Mouse (Mus musculus) midbrain, embryonic 12.5 days (tissue): ENCODE measurements around the gene Traip. TPM values are rescaled to one million over a fixed set of nuclear protein-coding genes. Genes with fewer than 3 reads are reported as not detected.
"Not testable (repeated sequence)": the region's sequence is repeated elsewhere in the genome, so short reads cannot be mapped to it uniquely, and the experiment has no call there.

Experiments used
- ATAC-seq: fragments of 200-750 bp; cut with Nextera tagmentation; 2 replicates; pipeline ENCODE4 v1.8.0; 2017; ENCODE audit warnings: low read depth, moderate TSS enrichment, moderate library complexity; ENCODE audit not compliant: low FRiP score
- H3K27ac ChIP-seq: fragments of 300-500 bp; sonication (generic); replicated peaks from 2 replicates; pipeline ENCODE4 v1.5.1; 2016; ENCODE audit warnings: mild to moderate bottlenecking
- H3K27me3 ChIP-seq: fragments of 300-500 bp; sonication (generic); 2 replicates; pipeline ENCODE4 v1.6.1; 2016; ENCODE audit warnings: mild to moderate bottlenecking
- H3K36me3 ChIP-seq: fragments of 300-500 bp; sonication (generic); 2 replicates; pipeline ENCODE4 v1.6.1; 2016
- H3K4me1 ChIP-seq: fragments of 300-500 bp; sonication (generic); 2 replicates; pipeline ENCODE4 v1.6.1; 2016
- H3K4me2 ChIP-seq: fragments of 300-500 bp; sonication (generic); replicated peaks from 2 replicates; pipeline ENCODE4 v1.6.1; 2016; ENCODE audit warnings: mild to moderate bottlenecking, moderate library complexity
- H3K4me3 ChIP-seq: fragments of 300-500 bp; sonication (generic); 2 replicates; pipeline ENCODE4 v1.5.1; 2016; ENCODE audit warnings: mild to moderate bottlenecking
- H3K9ac ChIP-seq: fragments of 300-500 bp; sonication (generic); replicated peaks from 2 replicates; pipeline ENCODE4 v1.6.1; 2016; ENCODE audit warnings: mild to moderate bottlenecking, moderate library complexity
- H3K9me3 ChIP-seq: fragments of 300-500 bp; sonication (generic); 2 replicates; pipeline ENCODE4 v1.6.1; 2016; ENCODE audit warnings: mild to moderate bottlenecking
- WGBS: fragments of 180-500 bp; shearing (Covaris S2); methylation state at CpG from one replicate; pipeline ENCODE4 v1.1.7; 2016; 5-methylcytosine and 5-hydroxymethylcytosine counted together
- polyA plus RNA-seq: library from polyadenylated mRNA; unstranded; fragments of >200 nt; fragmentation: Nextera tagmentation; extraction: Ambion mirVana; gene quantifications from 2 replicates; pipeline ENCODE4 v1.2.1, GENCODE M21; 2016

Traip gene
- polyA plus RNA-seq, 1 experiment from 2014 or later, result 23.3 TPM

DNA sequence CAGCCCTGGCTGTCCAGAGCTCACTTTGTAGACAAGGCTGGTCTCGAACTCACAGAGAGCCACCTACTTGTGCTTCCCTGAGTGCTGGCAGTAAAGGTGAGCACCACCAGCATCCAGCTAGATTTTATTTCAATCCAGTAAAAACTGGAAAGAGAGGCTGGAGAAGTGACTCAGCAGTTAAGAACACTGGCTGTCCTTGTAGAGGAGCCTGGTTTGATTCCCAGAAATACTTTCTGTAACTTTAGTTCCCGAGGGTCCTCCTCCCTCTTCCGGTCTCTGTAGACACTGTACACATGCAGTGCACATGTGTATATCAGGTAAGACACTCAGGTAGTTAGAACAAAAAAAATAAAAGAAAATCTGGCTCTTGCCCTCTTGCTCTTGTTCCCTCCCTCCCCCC is 38.0 kb downstream of the Traip start:
- 86% methylated on average over 3 of the region's 3 CpGs for WGBS
- no peak for ATAC-seq

DNA sequence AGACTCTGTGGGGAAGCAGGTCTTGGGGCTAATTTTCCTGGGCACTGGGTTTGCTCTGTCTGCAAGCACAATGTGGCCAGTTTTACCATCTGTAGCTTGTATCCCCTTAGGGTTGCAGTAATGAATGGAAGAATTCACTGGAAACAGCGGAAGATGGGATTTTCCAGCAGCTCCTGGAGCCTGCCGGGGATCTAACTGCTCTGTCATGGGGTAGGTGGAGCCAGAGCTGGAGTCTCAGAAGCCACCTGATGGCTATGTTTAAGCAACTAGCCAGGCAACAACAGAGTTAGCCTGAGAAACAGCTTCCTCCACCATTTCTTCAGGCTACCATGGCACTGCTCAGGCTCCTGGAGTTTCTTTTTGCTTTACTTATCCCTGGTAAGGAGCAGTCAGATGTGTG is 42.3 kb downstream of the Traip start, which contains the start of gene Cdhr4:
Gene Cdhr4 (plus strand): TSS at position 301 of the 400 bp plus-strand sequence.
- Histone ChIP-seq H3K4me3 (no peak within 1 kb of the TSS), H3K4me2 (no peak within 1 kb of the TSS), H3K36me3 (no peaks in the 10 kb centered on the region), H3K9ac (no peak within 1 kb of the TSS), H3K9me3 (no peaks in the 10 kb centered on the region), H3K27ac (no peak within 1 kb of the TSS), H3K27me3 (no peaks in the 10 kb centered on the region; the same call in 1 of the 2 replicates), H3K4me1 (no peaks in the 10 kb centered on the region)
- ATAC-seq, result no peak
- 66% methylated on average over 2 of the region's 2 CpGs for WGBS

More for the DNA sequence above, 38.0 kb downstream of the Traip start:
- peaks cover 30% of the 10 kb centered on the region for H3K27me3 ChIP-seq
- no peak overlapping the region for H3K9ac ChIP-seq
- no peak overlapping the region for H3K4me3 ChIP-seq
- no peak overlapping the region for H3K4me2 ChIP-seq
- H3K27ac ChIP-seq, result no peak overlapping the region
- H3K36me3 ChIP-seq, result no peaks in the 10 kb centered on the region
- no peaks in the 10 kb centered on the region for H3K9me3 ChIP-seq
- peaks cover 24% of the 10 kb centered on the region for H3K4me1 ChIP-seq

DNA sequence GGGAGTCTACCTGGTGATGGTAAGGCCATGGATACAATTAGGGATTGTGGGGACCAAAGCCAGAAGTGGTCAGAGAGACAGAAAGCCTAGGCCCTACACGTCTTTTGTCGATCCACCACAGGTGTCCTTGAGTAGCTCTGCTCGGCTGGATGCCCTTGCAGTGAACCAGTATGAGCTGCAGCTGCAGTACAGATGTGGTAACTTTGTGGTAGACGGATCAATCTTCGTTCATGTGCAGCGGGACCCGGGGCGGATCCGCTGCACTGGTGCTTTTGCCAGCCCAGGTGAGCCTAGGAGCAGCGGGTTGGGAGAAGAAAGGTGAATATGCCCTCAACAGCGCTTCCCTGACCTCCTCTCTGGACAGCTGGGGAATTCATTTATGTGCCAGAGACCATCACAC is 43.1 kb downstream of the Traip start:
- no peak overlapping the region for H3K4me2 ChIP-seq
- ATAC-seq, result no peak
- no peak overlapping the region for H3K4me3 ChIP-seq

DNA sequence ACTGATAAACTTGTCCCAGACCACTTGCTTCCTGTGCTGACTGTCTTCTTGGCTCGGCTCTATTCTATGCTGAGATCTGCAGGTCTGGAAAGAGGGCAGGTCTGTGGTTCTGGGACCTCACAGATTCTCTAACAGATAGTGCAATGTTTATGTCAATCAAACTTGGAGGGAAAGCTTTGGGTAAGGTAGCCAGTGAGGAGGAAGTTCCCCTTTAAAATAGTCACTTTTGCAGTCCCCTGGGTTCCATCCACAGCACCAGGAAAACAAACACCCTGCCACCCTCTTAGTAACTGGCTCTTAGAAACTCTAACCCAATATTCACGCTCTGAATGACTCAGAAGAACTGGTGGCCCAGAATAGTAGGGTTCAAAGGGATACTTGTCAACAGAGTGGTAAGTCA is 44.5 kb downstream of the Traip start:
- Histone ChIP-seq H3K27me3 (no peaks in the 10 kb centered on the region; the same call in 1 of the 2 replicates), H3K9me3 (no peaks in the 10 kb centered on the region), H3K36me3 (no peaks in the 10 kb centered on the region), H3K9ac (no peak overlapping the region), H3K27ac (no peak overlapping the region), H3K4me2 (no peak overlapping the region), H3K4me3 (no peak overlapping the region), H3K4me1 (no peaks in the 10 kb centered on the region)
- ATAC-seq, result no peak
- WGBS, result 81% methylated on average over 2 of the region's 2 CpGs

More for the DNA sequence above, 43.1 kb downstream of the Traip start:
- no peaks in the 10 kb centered on the region for H3K4me1 ChIP-seq
- H3K9ac ChIP-seq, result no peak overlapping the region
- H3K27ac ChIP-seq, result no peak overlapping the region
- H3K9me3 ChIP-seq, result no peaks in the 10 kb centered on the region
- WGBS, result 80% methylated on average over 11 of the region's 11 CpGs
- H3K27me3 ChIP-seq, result no peaks in the 10 kb centered on the region; the same call in 1 of the 2 replicates
- no peaks in the 10 kb centered on the region for H3K36me3 ChIP-seq

DNA sequence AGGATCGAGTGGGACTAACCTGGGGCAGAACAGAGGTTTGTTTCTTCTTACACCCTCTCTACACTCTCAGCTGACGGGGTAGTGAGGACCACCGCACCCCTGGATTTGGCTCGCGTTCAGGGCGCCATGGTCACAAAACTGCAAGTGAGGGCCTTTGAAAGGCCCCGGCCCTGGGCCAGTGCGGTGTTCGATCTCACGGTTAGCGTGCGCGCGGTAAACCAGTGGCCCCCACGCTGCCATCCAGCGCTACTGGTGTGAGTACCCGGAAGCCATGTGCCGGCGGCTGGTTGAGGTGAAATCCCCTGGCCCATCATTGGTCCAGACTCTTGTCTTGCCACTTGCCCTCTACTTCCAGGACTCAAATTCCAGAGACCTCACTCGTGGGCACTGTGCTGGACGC is 45.6 kb downstream of the Traip start:
- WGBS, result 95% methylated on average over 21 of the region's 21 CpGs
- Histone ChIP-seq H3K36me3 (no peaks in the 10 kb centered on the region), H3K9ac (no peak overlapping the region), H3K4me2 (no peak overlapping the region), H3K27me3 (no peaks in the 10 kb centered on the region; the same call in 1 of the 2 replicates), H3K4me3 (no peak overlapping the region), H3K4me1 (no peaks in the 10 kb centered on the region), H3K9me3 (no peaks in the 10 kb centered on the region), H3K27ac (no peak overlapping the region)
- no peak for ATAC-seq

DNA sequence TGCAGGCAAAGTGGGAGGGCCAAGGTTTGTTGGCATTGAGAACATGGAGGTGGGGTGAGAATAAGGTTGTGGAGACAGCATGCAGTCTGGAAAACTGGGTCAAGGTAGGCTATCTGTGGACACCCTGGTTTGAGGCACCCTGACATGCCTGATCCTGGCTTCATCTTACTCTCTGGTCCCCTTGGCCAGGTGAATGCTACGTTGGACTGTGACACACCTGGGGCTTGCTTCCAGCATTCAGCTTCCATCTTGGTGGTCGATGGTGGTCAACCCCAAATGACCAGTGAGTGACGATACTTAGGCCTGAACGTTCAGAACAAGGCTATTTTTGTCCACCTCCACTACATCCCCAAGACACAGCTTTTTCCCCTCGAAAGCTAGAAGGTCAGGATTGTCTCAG is 46.1 kb downstream of the Traip start, which contains the start of gene Gm20662:
Gene Gm20662 (plus strand): TSS at position 301 of the 400 bp plus-strand sequence.
- no peaks in the 10 kb centered on the region for H3K36me3 ChIP-seq
- H3K27me3 ChIP-seq, result no peaks in the 10 kb centered on the region; the same call in 1 of the 2 replicates
- H3K27ac ChIP-seq, result no peak within 1 kb of the TSS
- H3K9me3 ChIP-seq, result no peaks in the 10 kb centered on the region
- H3K4me1 ChIP-seq, result no peaks in the 10 kb centered on the region
- no peak for ATAC-seq
- H3K9ac ChIP-seq, result no peak within 1 kb of the TSS
- H3K4me3 ChIP-seq, result no peak within 1 kb of the TSS
- H3K4me2 ChIP-seq, result no peak within 1 kb of the TSS
- WGBS, result 87% methylated on average over 5 of the region's 5 CpGs

DNA sequence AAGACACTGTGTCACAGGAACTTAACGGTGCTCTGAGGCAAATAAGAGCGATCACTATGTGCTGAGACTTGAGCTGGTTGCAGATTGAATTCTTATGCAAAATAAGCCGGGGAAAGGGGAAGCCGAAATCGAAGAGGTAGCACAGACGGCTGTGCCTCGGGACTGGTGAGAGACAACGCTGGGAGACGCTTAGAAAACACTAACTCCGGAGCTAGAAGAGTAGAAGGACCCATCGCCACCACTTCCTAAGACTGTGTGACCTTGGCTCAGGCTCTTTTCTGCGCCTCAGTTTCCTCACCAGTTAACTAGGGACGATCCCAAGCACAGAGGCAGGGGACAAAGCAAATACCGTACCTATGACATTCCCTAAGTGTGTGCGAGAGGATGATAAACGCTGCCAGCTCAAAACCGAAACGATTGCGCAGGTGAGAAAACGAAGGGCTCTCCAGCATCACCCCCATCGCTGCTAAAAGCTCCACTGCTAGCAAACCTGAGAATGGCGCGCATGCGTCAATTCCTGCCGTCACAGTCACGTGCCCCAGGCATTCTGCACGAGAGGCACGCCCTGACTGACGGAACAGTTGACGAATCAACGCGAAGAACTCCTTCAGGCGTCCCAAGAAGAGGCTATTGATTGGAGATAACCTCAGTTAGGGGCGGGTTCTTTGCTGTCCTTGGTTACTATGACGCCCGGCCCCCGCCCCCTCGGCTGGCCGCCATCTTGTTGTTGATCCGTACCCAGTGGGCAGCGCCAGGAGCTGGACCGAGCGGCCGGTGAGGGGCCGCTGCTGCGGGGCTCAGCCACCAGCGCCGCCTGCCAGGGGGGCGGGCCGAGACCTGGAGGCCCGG is 52.2 kb downstream of the Traip start, which contains the start of gene Ip6k1:
Gene Ip6k1 (plus strand): TSS at position 580 of the 849 bp plus-strand sequence.
- H3K27me3 ChIP-seq, result no peaks in the 10 kb centered on the region; the same call in 1 of the 2 replicates
- H3K27ac ChIP-seq, result peak within 1 kb of the TSS; percentile 92
- H3K36me3 ChIP-seq, result no peaks in the 10 kb centered on the region
- under 1% methylated on average over 51 of the region's 51 CpGs for WGBS
- peak within 1 kb of the TSS; percentile 86 for H3K4me2 ChIP-seq
- peak within 1 kb of the TSS; percentile 96 for H3K4me3 ChIP-seq
- H3K4me1 ChIP-seq, result peaks cover 28% of the 10 kb centered on the region
- H3K9ac ChIP-seq, result peak within 1 kb of the TSS; percentile 94
- H3K9me3 ChIP-seq, result no peaks in the 10 kb centered on the region
- peak; percentile 99 for ATAC-seq

DNA sequence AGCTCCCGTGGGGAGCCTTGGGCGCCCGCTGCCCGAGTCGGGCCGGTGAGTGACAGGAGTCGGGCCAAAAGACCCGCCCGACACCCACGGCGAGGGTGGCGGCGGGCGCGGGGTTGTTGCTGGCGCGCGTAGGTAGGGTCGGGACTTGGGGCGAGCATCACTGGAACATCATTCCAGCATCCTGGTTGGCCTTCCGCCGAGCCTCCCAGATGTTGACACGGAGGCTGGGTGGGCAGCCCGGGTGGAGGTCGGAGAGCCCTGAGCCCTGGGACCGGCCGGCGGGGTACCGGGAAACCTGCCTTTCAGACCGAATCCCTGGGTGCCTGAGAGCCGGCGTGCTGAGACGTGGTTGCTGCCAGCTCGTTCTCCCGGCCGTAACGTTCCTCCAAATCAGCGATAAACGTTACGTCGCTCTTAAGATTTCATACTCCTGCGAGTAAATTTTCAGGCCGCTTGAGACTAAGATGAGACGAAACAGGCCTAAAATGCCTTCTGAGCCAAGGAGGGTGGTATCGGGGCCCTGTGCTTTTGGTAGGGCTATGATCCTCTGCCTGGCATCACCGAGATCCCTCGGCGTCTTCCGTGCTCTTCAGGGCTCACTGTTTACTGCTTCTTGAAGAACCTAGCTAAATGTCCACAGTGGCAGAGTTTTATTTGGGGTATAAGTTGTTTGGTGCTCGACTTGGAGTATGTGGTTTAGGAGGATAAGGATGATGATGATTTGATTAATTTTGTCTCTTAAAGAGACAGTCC is 53.0 kb downstream of the Traip start:
- Histone ChIP-seq H3K36me3 (no peaks in the 10 kb centered on the region), H3K4me1 (peaks cover 28% of the 10 kb centered on the region), H3K4me2 (peak overlapping the region; percentile 86), H3K27me3 (no peaks in the 10 kb centered on the region; the same call in 1 of the 2 replicates), H3K4me3 (peak overlapping the region; percentile 96), H3K9me3 (no peaks in the 10 kb centered on the region), H3K27ac (peak overlapping the region; percentile 92), H3K9ac (peak overlapping the region; percentile 94)
- under 1% methylated on average over 48 of the region's 50 CpGs for WGBS
- ATAC-seq, result peak; percentile 73; the same call in 1 of the 2 replicates

DNA sequence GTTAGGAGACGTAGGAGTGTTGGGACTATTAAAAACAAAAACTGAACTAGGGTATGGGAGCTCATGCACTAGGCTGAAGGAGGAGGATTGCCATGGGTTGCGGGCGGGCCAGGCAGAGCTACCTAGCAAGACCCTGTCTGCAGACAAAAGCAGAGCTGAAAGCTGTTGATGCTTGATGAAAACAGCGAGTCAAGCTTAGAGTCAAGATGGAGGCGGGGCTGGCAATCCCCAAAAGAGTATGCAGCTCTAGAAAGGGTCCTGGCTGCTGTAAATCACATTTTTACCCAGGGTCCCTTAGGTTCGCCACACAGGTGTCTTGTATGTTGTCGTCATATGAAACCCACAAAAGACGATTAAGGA is 53.6 kb downstream of the Traip start:
- peak overlapping the region; percentile 92 for H3K27ac ChIP-seq
- ATAC-seq, result no peak
- H3K27me3 ChIP-seq, result no peaks in the 10 kb centered on the region
- peaks cover 28% of the 10 kb centered on the region for H3K4me1 ChIP-seq
- peak overlapping the region; percentile 96 for H3K4me3 ChIP-seq
- H3K36me3 ChIP-seq, result no peaks in the 10 kb centered on the region
- 20% methylated on average over 8 of the region's 8 CpGs for WGBS
- peak overlapping the region; percentile 86 for H3K4me2 ChIP-seq
- peak overlapping the region; percentile 94 for H3K9ac ChIP-seq
- no peaks in the 10 kb centered on the region for H3K9me3 ChIP-seq

DNA sequence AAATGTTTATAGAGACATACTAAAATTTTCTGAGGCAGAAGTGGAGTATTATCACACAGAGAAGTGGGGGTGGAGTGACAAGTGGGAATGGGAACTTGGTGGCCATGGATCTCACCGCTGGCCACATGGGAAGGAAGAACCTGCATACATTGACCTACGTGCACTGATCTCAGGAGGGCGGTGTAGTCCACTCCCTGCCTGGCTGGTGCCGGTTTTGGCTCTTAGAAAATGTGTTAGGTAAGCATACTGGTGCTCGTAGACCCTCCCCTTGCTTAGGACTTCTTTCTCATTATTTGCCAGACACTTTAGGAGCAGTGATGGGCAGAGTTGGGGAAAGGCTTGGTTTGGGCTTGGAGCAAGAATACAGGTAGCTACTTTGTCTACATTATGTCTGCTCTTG is 58.1 kb downstream of the Traip start:
- Histone ChIP-seq H3K4me3 (no peak overlapping the region), H3K9ac (no peak overlapping the region), H3K27ac (no peak overlapping the region), H3K27me3 (no peaks in the 10 kb centered on the region), H3K36me3 (peaks cover 8% of the 10 kb centered on the region; the same call in 1 of the 2 replicates), H3K4me2 (no peak overlapping the region), H3K9me3 (no peaks in the 10 kb centered on the region), H3K4me1 (peaks cover 22% of the 10 kb centered on the region)
- WGBS, result 95% methylated on average over 5 of the region's 5 CpGs
- no peak for ATAC-seq

DNA sequence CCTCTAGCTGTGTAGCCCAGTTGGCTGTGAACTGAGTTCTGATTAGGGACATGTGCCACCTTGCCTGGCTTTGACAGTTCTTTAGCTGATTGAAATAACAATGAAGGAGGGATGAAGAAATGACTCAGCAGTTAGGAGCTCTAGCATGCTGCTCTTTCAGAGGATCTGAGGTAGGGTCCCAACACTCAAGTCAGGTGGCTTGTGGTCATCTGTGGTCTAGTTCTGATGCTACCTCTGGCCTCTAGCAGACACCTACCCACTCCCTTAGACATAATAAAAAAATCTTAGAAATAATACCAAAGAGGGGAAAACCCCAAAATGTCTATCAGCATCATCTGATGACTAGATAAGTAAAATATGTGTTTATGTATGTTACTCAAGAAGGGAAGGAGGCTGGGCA is 60.4 kb downstream of the Traip start:
- Histone ChIP-seq H3K27me3 (no peaks in the 10 kb centered on the region), H3K9ac (no peak overlapping the region), H3K36me3 (peaks cover 8% of the 10 kb centered on the region; the same call in 1 of the 2 replicates), H3K4me1 (0 out of 2 replicates have a peak, but pooled peaks cover under 1% of the 10 kb centered on the region), H3K4me3 (no peak overlapping the region), H3K9me3 (no peaks in the 10 kb centered on the region), H3K27ac (no peak overlapping the region), H3K4me2 (no peak overlapping the region)
- ATAC-seq, result no peak

DNA sequence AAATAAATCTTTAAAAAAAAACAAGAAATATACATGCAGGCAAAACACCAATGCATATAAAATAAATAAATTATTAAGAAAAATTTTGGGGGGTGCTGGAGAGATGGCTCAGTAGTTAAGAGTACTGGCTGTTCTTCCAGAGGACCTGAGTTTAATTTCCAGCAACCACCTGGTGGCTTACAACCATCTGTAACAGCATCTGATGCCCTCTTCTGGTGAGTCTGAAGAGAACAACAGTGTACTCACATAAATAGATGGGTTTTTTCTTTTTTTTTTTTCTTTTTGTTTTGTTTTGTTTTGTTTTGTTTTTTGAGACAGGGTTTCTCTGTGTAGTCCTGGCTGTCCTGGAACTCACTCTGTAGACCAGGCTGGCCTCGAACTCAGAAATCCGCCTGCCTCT is 63.6 kb downstream of the Traip start:
- H3K36me3 ChIP-seq, result peaks cover 18% of the 10 kb centered on the region; the same call in 1 of the 2 replicates
- not testable (repeated sequence) for H3K4me1 ChIP-seq, H3K27ac ChIP-seq, H3K4me2 ChIP-seq, H3K27me3 ChIP-seq, H3K4me3 ChIP-seq, H3K9me3 ChIP-seq, ATAC-seq, H3K9ac ChIP-seq
- WGBS, result 96% methylated on average over 2 of the region's 2 CpGs
